Mouse (Mus musculus) urinary bladder, postnatal 36 days (tissue): ENCODE data around the gene Gipc1.

Source experiments
- DNase-seq, 2 experiments: peaks; one replicate each; pipeline ENCODE4 v3.0.0; 2022; ENCODE audit warnings: low spot score in 2 of 2, mixed read lengths in 1 of 2

Gene Gipc1

DNA sequence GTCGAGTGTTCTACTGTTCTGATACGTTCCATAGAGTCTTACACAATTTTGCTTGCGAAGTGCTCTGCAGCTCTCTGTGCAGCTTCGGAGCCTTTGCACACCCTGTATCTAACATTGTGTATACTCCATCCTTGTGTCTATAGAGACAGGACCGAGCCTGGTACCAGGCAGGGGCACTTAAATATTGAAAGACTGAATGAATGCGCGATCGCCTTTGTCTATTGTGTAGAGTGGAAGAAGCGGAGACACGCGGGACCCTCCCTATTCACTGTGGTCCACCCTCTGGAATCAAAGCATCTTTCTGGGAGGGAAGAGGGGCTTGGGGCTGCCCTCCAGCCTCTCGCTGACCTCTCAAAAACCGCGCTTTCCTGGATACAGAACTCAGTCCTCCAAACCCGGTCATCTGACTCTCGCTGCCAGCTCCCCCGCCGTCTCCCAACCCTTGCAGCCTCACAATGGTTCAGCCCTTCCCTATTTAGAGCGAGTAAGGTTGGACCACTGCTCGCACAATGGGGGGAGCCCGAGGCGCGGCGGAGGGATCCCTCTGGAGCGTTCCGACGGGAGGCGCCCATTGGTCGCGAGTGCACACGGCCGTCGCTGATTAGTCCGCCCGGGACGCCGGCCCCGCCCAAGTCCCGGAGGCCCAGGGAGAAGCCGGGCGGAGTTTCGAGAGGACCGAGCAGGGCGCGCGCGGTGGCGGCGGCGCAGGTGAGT lies at the start of gene Gipc1:
Gipc1 (plus strand) TSS at position 648 of the 714 bp plus-strand sequence.
- DNase-seq: peak; percentile 91 to 96

DNA sequence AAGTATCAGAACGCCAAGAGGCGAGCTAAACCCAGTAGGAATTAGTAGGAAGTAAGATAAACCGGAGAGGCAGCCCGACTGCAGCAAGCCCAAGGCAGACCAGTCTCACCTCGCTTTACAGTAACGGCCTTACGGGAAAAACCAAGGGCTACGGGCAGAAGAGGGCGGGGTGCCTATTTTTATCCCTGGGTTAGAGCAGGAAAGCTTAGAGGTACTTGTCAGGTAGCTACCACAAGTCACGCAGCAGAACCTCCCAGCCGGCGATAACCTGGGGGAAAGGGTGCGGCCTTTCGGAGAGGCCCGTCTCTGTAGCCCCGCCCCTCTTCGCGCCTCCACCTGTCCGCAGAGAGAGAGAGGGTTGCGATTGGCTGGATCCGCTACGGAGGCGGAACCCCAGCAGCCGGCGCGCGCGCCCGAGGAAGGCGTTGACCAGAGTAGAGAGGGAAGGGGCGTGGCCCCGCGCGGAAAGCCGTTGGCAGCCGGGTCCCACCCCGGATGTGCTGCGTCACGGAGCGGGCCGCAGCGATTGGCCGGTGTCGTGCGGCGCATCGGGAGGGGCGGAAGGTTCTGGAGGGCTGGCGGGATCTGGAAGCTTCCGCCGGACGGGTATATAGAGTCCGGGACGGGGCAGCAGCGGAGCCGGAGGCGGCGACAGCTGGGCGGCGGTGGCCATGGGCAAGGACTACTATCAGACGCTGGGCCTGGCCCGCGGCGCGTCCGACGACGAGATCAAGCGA lies 44.6 kb upstream of the Gipc1 start, which contains the start of the genes Tecr and Dnajb1:
Tecr (minus strand) TSS at position 311 of the 737 bp plus-strand sequence.
Dnajb1 (plus strand) TSS at position 533 of the 737 bp plus-strand sequence.
- peak; percentile 99 to 100 for DNase-seq

DNA sequence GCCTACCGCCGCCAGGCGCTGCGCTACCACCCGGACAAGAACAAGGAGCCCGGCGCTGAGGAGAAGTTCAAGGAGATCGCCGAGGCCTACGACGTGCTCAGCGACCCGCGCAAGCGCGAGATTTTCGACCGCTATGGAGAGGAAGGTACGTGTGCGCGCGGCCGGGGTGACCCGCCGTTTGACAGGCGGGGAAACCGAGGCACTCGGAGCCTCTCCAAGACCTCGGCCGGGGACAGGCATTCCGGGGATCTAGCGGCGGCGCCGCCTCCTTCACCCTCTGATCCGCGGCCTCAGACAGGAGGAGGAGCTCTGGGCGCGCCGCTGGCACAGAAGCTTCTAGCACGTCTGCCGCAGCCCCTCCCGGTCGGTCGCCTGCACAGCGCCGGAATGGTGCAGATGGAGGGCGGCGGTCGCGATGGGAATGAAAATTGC lies 44.1 kb upstream of the Gipc1 start:
- DNase-seq: peak; percentile 80 to 86

DNA sequence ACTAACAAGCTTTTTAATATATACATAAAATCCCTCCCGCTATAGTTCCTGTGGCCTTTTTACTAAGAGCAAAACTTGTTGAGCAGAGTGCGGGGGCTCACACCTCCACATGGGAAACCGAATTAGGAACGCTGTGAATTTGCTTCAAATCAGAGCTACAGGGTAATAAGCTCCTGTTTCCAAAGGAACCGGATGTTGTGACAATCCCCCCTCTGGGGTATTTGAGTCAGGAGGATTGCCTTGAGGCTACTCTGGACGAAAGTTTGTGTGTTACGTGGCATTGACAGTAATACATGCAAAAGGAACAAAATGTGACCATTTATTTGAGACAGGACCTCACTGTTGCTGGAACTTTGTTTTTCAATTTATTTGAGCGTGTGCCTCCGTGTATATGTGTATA lies 43.4 kb upstream of the Gipc1 start:
- DNase-seq: no peak

DNA sequence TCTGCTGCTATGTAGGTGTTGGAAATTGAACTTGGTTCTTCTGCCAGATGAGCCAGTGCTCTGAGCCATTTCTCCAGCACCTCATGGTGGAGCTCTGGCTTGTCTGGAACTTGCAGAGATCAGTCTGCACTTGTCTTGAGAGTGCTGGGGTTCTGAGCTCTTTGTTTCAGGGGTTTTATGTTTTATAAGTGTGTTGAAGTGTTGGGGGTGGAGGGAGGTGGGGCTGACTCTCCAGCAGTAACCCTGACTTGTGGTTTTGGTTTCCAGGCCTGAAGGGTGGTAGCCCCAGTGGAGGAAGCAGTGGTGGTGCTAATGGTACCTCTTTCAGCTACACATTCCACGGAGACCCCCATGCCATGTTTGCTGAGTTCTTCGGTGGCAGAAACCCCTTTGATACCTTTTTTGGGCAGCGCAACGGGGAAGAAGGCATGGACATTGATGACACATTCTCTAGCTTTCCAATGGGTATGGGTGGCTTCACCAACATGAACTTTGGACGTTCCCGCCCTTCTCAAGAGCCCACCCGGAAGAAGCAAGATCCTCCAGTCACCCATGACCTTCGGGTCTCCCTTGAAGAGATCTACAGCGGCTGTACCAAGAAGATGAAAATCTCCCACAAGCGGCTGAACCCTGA lies 42.8 kb upstream of the Gipc1 start:
- DNase-seq: no peak

DNA sequence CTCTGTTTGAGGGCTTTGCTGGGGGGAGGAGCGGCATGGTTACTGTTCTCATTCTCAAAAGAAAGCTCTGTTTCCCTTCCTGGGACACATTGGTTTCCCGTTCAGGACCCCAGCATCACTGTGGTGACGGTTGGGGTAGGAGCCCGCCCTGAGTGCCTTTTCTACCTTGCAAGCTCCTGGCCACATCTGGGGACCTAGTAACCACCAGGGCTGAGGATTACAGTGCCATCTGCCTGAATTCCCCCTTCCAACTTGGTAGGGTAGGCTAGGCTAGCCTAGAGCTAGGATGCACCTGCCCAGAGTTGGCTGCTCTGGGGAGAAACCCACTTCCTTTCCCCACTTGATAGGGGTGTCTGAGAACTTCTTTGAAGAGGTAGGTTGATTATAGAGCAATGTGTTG lies 40.6 kb upstream of the Gipc1 start:
- no peak for DNase-seq

DNA sequence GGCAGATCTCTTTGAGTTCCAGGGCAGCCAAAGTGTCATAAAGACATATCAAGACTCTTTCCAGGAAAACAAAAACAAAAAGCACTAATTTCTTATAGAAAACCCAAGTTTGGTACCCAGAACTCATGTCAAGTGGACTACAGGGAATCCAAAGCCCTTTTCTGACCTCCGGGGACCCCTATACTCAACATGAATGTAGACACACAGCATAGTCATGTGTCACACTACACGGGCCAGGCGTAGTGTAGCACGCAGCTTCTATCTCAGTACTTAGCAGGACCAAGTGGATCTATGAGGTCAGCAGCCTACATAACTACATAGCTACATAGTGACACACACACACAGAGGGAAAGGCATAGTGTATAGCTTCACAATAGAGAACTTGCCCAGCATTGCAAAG lies 38.8 kb upstream of the Gipc1 start:
- no peak for DNase-seq

DNA sequence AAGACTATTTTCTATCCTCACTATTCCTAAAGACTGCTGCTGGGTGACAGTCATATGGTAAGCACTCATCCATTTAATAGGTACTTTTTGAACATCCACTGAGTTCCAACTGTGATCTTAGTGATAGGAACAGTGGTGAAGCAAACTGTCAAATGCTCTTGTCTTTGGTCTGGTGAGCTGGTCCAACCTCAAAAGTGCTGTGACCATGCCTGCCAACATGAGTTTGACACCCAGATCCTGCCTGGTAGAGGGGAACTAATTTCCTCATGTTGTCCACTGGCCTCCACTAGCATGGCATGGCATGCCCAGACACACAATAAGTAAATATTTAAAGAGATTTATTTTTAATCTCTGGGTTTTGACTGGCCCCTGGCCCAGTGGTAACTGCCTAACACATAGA lies 35.9 kb upstream of the Gipc1 start:
- DNase-seq: no peak

DNA sequence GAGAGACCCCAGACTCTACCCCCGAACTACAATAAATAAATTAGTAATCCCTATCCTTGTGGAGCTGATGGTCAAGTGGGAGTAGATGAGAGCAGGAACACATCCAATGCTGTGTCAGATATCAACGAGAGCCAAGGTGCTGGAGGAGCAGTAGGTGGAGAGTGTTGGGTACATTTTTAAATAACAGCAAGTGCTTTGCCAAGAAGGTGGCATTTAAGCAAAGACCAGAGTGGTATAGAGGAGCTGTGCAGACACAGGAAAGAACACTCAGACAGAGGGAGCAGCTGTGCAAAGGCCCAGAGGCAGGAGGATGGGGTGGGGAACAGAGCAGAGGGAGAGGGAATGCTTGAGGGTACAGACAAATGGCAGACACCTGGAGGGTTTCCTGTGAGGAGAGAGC lies 35.4 kb upstream of the Gipc1 start:
- no peak for DNase-seq

DNA sequence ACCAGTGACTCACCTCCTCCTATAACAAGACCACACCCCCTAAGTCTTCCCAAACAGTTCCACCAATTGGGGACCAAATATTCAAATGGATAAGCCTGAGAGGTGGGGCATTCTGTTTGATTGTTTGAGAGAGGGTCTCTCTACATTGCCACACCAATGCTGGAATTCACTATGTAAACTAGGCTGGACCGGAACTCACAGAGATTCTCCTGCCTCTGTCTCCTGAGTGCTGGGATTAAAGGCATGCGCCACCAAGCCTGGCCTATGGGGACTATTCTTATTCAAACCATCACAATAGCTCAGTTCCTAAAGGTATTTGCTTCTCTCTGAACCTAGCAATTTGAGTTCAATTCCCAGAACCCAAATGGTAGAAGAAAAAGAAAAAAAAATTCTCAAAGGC lies 33.9 kb upstream of the Gipc1 start:
- DNase-seq: no peak

DNA sequence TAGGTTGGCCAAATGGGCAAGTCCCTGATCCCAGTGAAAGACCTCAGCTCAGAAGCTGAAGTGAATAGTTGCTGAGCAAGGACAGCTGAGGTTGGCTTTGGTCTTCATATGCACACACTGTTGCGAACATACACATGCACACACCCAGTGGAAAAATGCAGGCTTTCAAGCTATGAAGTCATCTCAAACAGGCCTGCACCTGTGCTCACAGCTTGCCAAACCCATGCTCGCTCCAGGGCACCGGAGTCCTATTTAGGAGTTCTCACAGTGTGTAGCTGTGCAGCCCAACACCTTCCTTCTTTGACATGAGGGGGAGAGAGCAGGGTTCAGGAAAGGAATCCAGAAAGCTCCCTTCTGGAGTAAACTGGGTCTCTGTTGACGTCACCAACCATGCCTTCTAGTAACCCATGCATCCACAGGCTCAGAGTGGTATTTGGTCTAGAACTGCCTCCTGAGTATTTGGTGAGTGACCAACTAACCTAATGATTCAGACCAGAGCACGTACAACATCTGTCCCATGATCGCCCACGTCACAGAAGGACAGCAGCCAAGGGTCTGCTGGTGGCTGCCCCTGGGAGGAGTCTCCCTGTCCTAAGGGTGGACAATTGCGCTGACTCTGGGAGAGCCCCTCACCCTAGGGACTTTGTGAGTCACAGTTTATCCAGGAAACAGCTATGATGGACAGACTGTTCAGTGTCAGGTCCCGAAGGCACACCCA lies 32.8 kb upstream of the Gipc1 start:
- DNase-seq: peak; percentile 60 to 63

DNA sequence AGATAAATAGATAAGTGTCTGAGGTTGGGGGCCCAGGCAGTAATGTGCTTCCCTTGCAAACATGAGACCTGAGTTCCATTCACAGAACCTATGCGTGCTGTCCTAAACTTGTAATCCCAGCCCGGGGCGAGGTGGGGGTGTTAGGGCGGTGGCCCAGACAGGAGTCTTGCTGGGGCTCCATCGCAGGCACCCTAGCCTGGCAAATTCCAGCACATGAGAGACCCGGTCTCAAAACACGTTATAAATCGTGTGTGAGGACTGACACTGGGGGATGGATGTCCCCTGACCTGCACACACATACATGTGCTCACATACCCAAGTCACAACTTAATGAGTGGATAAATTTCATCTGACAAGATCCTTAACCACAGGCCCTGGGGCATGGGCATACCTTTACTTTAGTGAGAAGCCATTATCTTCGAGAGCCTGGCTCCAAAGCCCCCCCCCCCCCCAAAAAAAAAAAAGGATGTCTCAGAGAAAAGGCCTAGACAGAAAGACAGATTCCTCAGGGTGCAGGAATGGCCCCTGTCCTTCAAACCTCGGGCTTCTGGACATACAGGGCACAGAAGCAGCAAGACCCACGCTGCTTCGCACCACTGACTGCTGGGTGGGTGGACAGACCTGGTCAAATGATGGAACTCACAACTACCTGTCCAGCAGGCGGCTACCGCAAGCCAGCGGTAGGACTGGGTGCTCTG lies 30.6 kb upstream of the Gipc1 start:
- no peak for DNase-seq

DNA sequence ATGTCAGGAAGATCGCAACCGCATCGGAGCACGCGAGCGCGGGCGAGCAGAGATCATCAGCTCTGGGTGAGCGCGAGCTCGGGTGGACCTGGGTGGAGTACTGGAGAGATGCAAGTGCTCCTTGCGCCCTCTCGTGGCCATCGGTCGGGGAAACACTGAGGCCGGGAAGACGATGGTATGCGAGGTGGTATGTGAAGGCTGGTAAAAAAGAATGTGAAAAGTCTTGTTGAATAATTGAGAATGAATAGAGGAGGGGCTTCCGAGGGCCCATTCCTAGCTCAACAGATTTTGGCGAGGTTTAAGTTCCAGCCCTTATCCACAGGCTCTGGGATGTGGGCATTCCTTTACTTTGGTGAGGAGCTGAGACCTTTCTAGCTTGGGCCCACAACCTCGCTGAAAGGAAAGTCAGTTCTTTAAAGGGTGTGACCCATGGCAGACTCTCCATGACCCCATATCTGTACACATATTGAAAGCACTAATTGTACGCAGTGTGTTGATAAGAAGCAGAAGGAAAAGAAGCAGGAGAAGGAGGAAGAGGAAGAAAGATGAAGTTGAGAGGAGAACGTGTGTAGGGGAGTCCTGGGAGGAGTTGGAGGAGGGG lies 30.0 kb upstream of the Gipc1 start:
- DNase-seq: peak; percentile 83 to 89

DNA sequence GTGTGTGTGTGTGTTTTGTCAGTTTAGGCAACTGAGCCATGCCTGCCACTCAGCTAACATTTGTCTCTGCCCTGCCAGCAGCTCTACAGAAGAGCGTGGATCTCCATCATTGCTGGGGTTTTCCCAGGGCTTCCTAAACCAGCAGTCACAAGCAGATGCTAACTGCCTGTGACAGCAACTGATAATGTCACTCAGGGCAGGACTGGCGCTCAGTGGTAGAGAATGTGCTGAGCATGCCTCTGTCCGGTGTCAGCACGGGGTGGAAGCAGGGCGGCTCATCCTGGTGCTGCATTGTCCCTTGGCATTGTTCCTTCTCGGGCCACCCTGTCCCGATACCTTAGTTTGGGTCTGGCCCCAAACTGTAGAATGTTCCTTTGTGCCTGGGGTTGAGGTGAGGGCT lies 28.9 kb upstream of the Gipc1 start:
- DNase-seq: no peak

DNA sequence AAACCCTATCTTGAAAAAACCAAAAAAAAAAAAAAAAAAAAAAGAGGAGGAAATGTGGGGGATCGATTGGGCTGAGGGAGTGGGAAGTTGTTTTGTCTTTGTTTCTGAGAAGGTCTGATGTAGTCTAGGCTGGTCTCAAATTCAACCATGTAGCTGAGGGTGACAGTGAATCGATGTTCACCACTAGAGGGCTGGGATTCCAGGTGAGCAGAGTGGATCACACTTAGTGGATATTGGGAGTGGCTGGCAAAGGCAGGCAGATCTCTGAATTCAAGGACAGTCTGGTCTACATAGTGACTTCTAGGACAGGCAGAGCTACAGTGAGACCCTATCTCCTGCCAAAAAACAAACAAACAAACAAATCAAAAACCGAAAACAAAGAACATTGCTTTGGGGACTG lies 27.7 kb upstream of the Gipc1 start:
- DNase-seq: no peak

DNA sequence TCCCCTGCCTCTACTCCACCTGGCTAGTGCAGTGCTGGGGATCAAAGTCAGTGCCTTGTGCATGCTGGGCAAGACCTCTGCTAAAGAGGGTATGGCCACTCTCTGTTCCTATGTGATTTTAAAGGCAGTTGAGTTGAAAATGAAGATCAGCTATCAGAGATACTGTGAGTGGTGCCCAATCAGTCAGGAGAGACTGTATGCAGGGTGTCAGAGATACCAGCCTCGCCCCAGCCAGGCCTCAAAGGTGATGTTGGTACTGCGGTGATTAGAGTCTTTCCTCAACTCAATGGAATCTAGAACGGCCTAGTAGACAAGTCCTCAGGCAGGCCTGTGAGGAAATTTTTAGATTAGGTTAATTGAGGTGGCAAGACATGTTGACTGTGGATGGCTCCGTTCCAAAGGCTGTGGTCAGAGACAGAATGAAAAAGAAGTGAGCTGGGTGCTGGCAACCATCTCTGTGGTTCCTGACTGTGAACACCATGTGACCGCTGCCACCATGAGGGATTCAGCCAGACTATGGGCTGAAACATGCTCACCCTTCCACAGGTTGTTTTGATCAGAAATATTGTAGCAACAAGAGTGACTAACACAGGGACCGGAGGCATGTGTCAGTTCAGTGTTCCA lies 26.7 kb upstream of the Gipc1 start:
- no peak for DNase-seq

DNA sequence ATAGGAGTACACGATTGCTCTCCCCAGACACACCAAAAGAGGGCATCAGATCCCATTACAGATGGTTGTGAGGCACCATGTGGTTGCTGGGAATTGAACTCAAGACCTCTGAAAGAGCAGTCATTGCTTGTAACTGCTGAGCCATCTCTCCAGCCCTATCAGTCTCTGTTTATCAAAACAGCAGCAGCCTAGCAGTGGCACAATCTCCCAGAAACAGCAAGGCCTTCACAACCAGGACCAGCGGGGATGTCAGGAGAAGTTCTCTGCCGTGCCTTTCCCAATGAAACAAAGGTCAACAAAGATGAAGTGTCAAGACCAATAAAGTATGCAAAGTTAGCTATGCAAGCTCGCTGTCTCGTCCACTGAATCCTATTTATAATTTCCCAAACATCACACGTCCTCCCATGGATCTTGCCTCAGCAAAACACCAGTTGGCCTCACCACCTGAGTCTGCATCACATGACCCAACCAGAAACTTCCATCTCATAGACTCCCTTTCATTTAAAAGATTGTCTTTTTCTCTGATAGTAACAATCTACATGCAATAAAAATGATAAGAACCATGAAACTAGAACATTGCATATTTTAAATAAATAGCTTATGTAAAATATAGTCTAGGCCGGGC lies 20.3 kb upstream of the Gipc1 start:
- DNase-seq: no peak

DNA sequence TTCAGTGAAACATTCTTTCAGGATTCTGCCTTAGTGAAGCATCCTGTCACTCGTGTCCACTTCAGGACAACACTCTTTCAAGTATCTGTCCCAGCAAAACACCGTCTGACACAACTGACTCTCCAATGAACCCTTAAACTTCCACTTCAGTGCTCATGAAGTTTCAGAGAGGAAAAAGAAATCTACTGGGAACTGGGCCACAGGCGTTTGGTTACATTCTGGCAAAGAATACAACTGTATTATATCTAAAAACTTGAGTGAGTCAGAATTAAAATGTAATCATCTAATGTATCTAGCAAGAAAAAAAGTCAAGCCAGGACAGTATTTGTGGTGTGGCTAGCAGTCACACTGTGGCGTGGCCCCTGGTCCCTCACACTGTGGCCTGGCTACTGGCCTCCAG lies 13.6 kb upstream of the Gipc1 start:
- no peak for DNase-seq

DNA sequence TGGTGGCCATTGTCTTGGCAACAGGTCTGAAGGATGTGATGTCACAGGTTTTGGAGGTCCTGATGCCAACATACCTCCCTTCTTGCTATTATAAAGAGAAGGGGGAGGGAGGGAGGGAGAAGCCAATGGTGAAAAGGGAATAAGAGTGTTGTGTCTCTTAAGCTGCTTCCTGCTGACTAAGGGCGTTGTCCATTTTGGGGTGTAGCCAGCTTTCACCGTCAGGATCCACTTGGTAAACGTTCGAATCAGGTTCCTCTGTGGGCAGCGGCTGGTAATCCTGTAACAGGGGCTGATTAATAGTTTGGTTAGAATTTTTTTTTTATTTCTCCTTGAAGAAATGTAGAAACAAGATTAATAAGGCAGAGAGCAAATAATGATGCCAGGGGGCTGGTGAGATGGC lies 12.8 kb upstream of the Gipc1 start:
- no peak for DNase-seq

DNA sequence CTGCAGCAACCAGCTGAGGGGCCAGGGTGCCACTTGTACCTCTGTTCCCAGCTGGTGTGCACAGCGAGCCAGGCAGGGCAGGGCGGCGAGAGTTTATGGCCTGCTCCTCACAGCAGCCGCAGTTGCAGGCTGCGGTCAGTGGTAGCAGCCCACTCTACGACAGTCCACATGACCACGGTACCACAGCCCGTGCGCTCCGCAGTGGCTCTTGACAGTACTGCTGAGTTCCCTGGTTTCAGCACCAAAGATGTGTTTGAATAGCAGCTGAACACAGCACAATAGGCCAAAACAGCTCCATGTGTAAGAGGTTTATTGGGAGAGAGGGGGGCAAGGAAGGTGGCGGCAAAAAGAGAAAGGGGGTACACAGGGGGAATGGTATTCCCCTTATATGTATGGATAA lies 5.0 kb upstream of the Gipc1 start:
- no peak for DNase-seq
